Mouse (Mus musculus) ES-E14 (cell line): ENCODE data around the gene Lpp. TPM values are rescaled to one million over a fixed set of nuclear protein-coding genes. Genes with fewer than 3 reads are reported as not detected.

Experiments used
- DNase-seq: peaks from one replicate; pipeline ENCODE4 v3.0.0-alpha.2; 2013; ENCODE audit warnings: low read depth, low spot score
- H3K27ac ChIP-seq: 2 replicates; pipeline ENCODE4 v1.5.1; 2012; ENCODE audit warnings: low read depth, mild to moderate bottlenecking, low read length, moderate library complexity, mixed read lengths; ENCODE audit not compliant: poor library complexity, insufficient read depth, severe bottlenecking
- H3K36me3 ChIP-seq: 2 replicates; pipeline ENCODE4 v1.6.1; 2012; ENCODE audit warnings: mild to moderate bottlenecking, low read length, moderate library complexity, mixed read lengths; ENCODE audit not compliant: control insufficient read depth, poor library complexity, insufficient read depth, severe bottlenecking
- H3K4me1 ChIP-seq, 2 experiments: fragments of 150-350 bp in 1 of 2; sonication (generic) in 1 of 2; 2 replicates each; pipeline ENCODE4 v1.6.1; 2012; ENCODE audit warnings: low read length in 2 of 2, mild to moderate bottlenecking in 1 of 2, mixed read lengths in 1 of 2; ENCODE audit not compliant: control insufficient read depth in 2 of 2, insufficient read depth in 2 of 2, poor library complexity in 1 of 2
- H3K4me3 ChIP-seq, 2 experiments: fragments of 150-350 bp in 1 of 2; sonication (generic) in 1 of 2; 2 replicates each; pipeline ENCODE4 v1.5.1; 2012; ENCODE audit warnings: low read length in 2 of 2, low read depth in 1 of 2, mild to moderate bottlenecking in 1 of 2, mixed read lengths in 1 of 2; ENCODE audit not compliant: insufficient read depth in 1 of 2, poor library complexity in 1 of 2, severe bottlenecking in 1 of 2
- H3K9ac ChIP-seq: 2 replicates; pipeline ENCODE4 v1.6.1; 2012; ENCODE audit warnings: low read depth, mild to moderate bottlenecking, low read length, mixed read lengths; ENCODE audit not compliant: poor library complexity, insufficient read depth, severe bottlenecking
- H3K9me3 ChIP-seq: fragments of 150-350 bp; sonication (generic); 2 replicates; pipeline ENCODE4 v1.6.1; 2012; ENCODE audit warnings: low read depth, mild to moderate bottlenecking, low read length; ENCODE audit not compliant: control insufficient read depth, insufficient read depth
- CHD2 ChIP-seq: IDR thresholded peaks from 2 replicates; pipeline ENCODE4 v1.6.1; 2014; ENCODE audit warnings: mild to moderate bottlenecking, low read depth, low read length, inconsistent platforms
- HCFC1 ChIP-seq: IDR thresholded peaks from 2 replicates; pipeline ENCODE4 v1.6.1; 2012; ENCODE audit warnings: low read length, inconsistent platforms, borderline replicate concordance; ENCODE audit not compliant: insufficient read depth
- MAFK ChIP-seq: IDR thresholded peaks from 2 replicates; pipeline ENCODE4 v1.6.1; 2014; ENCODE audit warnings: mild to moderate bottlenecking, low read depth, low read length, inconsistent platforms; ENCODE audit not compliant: insufficient read depth
- ZC3H11A ChIP-seq: IDR thresholded peaks from 2 replicates; pipeline ENCODE4 v1.6.1; 2012; ENCODE audit warnings: low read depth, mild to moderate bottlenecking, inconsistent platforms, low read length, borderline replicate concordance
- ZNF384 ChIP-seq: IDR thresholded peaks from 2 replicates; pipeline ENCODE4 v1.6.1; 2012; ENCODE audit warnings: low read depth, low read length, inconsistent platforms
- in situ Hi-C, 2 experiments: fragments of 600-800 bp; cut with MboI; formaldehyde crosslinking; loops; one replicate each; pipeline ENCODE4 v1.15.1; 2025; ENCODE audit warnings: low sequenced_read_pairs in 2 of 2, inconsistent platforms in 1 of 2; ENCODE audit not compliant: unreplicated experiment in 2 of 2
- total RNA-seq: library from RNA; depleted of rRNA; stranded (reverse); fragments of 300-350 nt; gene quantifications from 2 replicates; pipeline ENCODE4 v1.2.3, GENCODE M21; 2012

Gene Lpp
- total RNA-seq, 1 experiment, result 31.4 TPM

DNA sequence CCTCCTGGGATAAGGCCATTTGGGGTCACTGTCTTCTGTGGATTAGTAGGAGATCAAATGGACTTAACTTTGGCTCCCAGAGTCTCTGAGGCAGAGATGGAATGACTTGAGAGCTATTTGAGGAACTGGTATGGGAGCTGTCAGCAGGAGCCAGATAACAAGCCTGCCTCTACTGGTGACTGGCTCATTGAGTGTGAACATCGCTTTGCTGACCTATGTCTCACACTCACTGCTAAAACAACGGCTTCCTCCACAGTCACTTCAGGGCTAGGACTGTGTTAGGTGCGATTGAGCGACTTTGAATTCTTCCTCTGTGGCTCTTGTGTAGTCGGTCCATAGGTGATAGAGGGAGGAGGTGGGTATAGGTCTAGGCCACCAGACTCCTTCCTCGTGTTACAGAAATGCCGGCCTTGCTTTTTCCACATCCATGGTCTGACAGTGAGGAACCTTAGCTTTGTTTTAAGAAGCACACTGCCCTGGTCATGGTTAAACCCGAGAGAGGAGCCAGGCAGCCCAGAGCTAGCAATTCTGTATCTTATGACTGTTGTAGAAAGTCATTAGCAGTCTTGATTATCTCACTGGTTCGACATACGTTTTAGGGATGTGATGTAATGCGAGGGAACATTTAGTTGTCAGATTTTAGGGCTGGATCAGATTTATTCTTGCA, 108.5 kb downstream of the Lpp start:
- no peak overlapping the region for H3K4me3 ChIP-seq
- H3K9me3 ChIP-seq, result no peaks in the 10 kb centered on the region
- H3K27ac ChIP-seq, result no peak overlapping the region
- no peaks in the 10 kb centered on the region for H3K4me1 ChIP-seq
- TF ChIP-seq ZC3H11A, result no peak
- no peak for TF ChIP-seq MAFK
- TF ChIP-seq ZNF384, result no peak
- no peak for TF ChIP-seq CHD2
- TF ChIP-seq HCFC1, result no peak
- in situ Hi-C loops, result no loop called here
- H3K9ac ChIP-seq, result no peak overlapping the region
- DNase-seq, result no peak
- no peaks in the 10 kb centered on the region for H3K36me3 ChIP-seq

DNA sequence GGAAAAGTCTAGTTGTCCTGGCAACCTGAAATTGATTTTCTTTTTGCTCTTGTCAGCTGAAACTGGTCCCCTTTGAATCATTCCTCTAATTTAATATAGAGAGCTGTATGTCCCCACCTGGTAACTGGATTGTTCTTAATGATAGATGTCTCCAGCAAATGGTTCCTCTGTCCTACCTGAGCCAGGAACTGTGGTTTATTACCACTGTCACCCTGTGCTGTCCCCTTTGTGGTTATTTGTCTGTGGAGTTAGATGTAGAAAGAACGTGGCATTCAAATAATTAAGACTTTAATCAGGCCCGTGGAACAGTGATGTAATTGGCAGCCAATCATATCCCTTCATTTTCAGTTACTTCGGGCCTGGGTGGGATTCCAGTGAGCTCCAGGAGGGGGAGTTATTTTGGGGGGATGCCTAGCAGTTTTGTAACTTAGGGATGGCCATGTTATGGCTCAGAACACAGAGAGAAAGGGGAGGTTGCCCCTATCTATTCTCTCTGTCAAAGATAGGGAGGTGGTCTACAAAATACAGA, 109.1 kb downstream of the Lpp start:
- TF ChIP-seq ZC3H11A (no peak), CHD2 (no peak), ZNF384 (no peak), MAFK (no peak), HCFC1 (no peak)
- H3K4me1 ChIP-seq, result no peaks in the 10 kb centered on the region
- H3K27ac ChIP-seq, result no peak overlapping the region
- DNase-seq, result no peak
- in situ Hi-C loops, result no loop called here
- no peak overlapping the region for H3K9ac ChIP-seq
- H3K9me3 ChIP-seq, result no peaks in the 10 kb centered on the region
- no peak overlapping the region for H3K4me3 ChIP-seq
- H3K36me3 ChIP-seq, result no peaks in the 10 kb centered on the region

DNA sequence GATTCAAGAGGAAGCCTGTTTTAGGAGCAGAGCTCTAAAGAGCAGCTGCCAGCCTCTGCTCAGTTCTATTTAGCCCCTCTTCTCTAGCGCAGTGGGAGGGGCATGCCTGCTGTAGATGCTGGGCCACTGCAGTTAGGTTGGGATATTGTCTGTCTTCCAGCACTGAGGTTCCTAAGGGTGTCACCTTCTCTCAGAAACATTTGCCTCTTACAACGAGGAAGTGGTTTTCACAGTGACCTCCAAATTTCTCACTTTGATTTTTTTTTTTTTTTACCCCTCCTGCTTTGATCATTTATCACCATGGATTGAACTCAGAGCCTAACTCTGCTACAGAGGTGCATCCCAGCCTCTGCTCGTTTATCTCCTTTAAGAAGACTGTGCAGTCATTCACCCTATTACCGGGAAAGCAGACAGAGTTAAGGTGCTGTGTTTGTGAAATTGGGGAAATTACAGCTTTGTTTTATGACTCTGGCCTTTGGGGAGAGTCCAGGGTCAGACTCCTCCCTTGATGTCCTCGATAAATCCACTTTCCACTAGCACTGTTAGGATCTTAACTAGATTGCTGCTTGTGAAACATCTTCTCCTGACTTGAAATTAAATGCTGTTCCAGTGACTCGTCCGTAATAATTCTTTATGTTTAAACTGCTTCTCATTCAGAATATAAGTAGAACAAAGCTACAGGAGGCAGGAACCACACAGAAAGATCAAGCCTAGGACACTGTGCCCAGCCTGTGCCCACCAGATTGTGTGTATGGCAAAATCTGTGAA, 111.7 kb downstream of the Lpp start:
- Histone ChIP-seq H3K9ac (no peak overlapping the region), H3K27ac (no peak overlapping the region), H3K36me3 (no peaks in the 10 kb centered on the region), H3K4me1 (peaks cover 0 to 2% of the 10 kb centered on the region in 2 experiments; a peak in 1 of 4 replicates), H3K4me3 (no peak overlapping the region), H3K9me3 (no peaks in the 10 kb centered on the region)
- TF ChIP-seq ZNF384 (no peak), MAFK (no peak)
- in situ Hi-C loops, result no loop called here
- DNase-seq, result no peak

DNA sequence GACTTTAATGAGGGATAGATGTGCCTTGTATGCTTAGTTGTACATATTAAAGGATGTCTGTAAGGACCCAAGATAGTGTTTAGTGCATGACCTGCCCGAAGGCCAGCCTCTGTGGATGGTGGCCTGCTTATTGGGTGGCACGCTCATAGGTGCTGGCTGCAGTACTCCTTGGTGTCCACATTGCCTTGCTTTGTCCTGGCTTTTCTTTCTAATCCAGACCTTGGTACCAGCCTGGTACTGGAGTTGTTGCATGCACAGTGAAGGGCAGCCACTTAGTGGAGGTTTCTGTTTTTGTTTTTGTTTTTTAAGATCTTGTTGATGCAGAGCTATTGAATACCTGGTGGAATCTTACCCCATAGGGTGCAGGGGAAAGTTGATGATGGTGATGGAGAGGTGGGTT, 112.9 kb downstream of the Lpp start:
- H3K4me3 ChIP-seq, result no peak overlapping the region
- no peak for DNase-seq
- in situ Hi-C loops, result no loop called here
- no peak for TF ChIP-seq CHD2
- TF ChIP-seq ZNF384, result no peak
- no peak for TF ChIP-seq MAFK
- no peak for TF ChIP-seq ZC3H11A
- no peak for TF ChIP-seq HCFC1
- peaks cover 0 to 2% of the 10 kb centered on the region in 2 experiments; a peak in 1 of 4 replicates for H3K4me1 ChIP-seq
- H3K9me3 ChIP-seq, result no peaks in the 10 kb centered on the region
- no peak overlapping the region for H3K27ac ChIP-seq
- H3K36me3 ChIP-seq, result no peaks in the 10 kb centered on the region
- H3K9ac ChIP-seq, result no peak overlapping the region
